Mouse (Mus musculus) CH12.LX (cell line): ENCODE measurements around the gene 6330409D20Rik. TPM values are rescaled to one million over a fixed set of nuclear protein-coding genes. Genes with fewer than 3 reads are reported as not detected.

Source experiments
- polyA plus RNA-seq: library from polyadenylated mRNA; unstranded; fragments of >175 nt; gene quantifications from 2 replicates; pipeline ENCODE4 v1.2.1, GENCODE M21; 2012; ENCODE audit warnings: low read depth; ENCODE audit not compliant: insufficient read length
- total RNA-seq, 2 experiments: library from RNA; depleted of rRNA; stranded (reverse); fragments of 300-350 nt in 1 of 2; fragments of >200 nt in 1 of 2; gene quantifications; 2 replicates each; pipeline ENCODE4 v1.2.3; 2012 to 2014

Gene 6330409D20Rik
- total and polyA plus RNA-seq, 3 experiments, result 0.46 TPM; not detected in 2

Other genes starting within 250 kb of the 6330409D20Rik start
- 3.8 and 5.1 TPM in 2 replicates for gene Fam102a, start 205.7 kb downstream of the 6330409D20Rik start, total RNA-seq (2012; rRNA removed)
- 1.3 and 1.7 TPM in 2 replicates for gene Fam102a, start 205.7 kb downstream of the 6330409D20Rik start, total RNA-seq (2014; rRNA removed)
- gene Fam102a, start 205.7 kb downstream of the 6330409D20Rik start, polyA plus RNA-seq, result 6.7 and 7.8 TPM in 2 replicates
- gene Dpm2, start 170.2 kb downstream of the 6330409D20Rik start, total RNA-seq (2012; rRNA removed), result 30.9 and 38.1 TPM in 2 replicates
- gene Dpm2, start 170.2 kb downstream of the 6330409D20Rik start, total RNA-seq (2014; rRNA removed), result 29.8 and 33.8 TPM in 2 replicates
- 63.6 and 65.7 TPM in 2 replicates for gene Dpm2, start 170.2 kb downstream of the 6330409D20Rik start, polyA plus RNA-seq
- gene Pip5kl1, start 166.2 kb downstream of the 6330409D20Rik start, total RNA-seq (2012; rRNA removed), result 0.64 and 1.3 TPM in 2 replicates
- gene Pip5kl1, start 166.2 kb downstream of the 6330409D20Rik start, total RNA-seq (2014; rRNA removed), result 0.28 TPM in 1 of 2 replicates, not detected in the other
- 0.57 and 0.82 TPM in 2 replicates for gene Pip5kl1, start 166.2 kb downstream of the 6330409D20Rik start, polyA plus RNA-seq
- gene 9430097D07Rik, start 165.3 kb downstream of the 6330409D20Rik start, total RNA-seq (2012; rRNA removed), result 0.13 TPM in 1 of 2 replicates, not detected in the other
- gene 9430097D07Rik, start 165.3 kb downstream of the 6330409D20Rik start, total RNA-seq (2014; rRNA removed), result not detected in 2 replicates
- not detected in 2 replicates for gene 9430097D07Rik, start 165.3 kb downstream of the 6330409D20Rik start, polyA plus RNA-seq
- 51.9 and 57.4 TPM in 2 replicates for gene St6galnac4, start 153.9 kb downstream of the 6330409D20Rik start, total RNA-seq (2012; rRNA removed)
- gene St6galnac4, start 153.9 kb downstream of the 6330409D20Rik start, total RNA-seq (2014; rRNA removed), result 45.9 and 58.3 TPM in 2 replicates
- 81.7 and 87.0 TPM in 2 replicates for gene St6galnac4, start 153.9 kb downstream of the 6330409D20Rik start, polyA plus RNA-seq
- 13.9 and 14.3 TPM in 2 replicates for gene St6galnac6, start 141.3 kb downstream of the 6330409D20Rik start, total RNA-seq (2012; rRNA removed)
- gene St6galnac6, start 141.3 kb downstream of the 6330409D20Rik start, total RNA-seq (2014; rRNA removed), result 12.9 and 13.2 TPM in 2 replicates
- gene St6galnac6, start 141.3 kb downstream of the 6330409D20Rik start, polyA plus RNA-seq, result 10.7 and 13.3 TPM in 2 replicates
- 2.9 and 3.9 TPM in 2 replicates for gene Ak1, start 119.3 kb downstream of the 6330409D20Rik start, total RNA-seq (2012; rRNA removed)
- gene Ak1, start 119.3 kb downstream of the 6330409D20Rik start, total RNA-seq (2014; rRNA removed), result 1.4 TPM in 2 replicates
- 1.5 and 2.8 TPM in 2 replicates for gene Ak1, start 119.3 kb downstream of the 6330409D20Rik start, polyA plus RNA-seq
- gene Eng, start 94.4 kb downstream of the 6330409D20Rik start, total RNA-seq (2012; rRNA removed), result 0.13 TPM in 2 replicates
- 0.08 TPM in 1 of 2 replicates, not detected in the other for gene Eng, start 94.4 kb downstream of the 6330409D20Rik start, total RNA-seq (2014; rRNA removed)
- gene Eng, start 94.4 kb downstream of the 6330409D20Rik start, polyA plus RNA-seq, result 0.44 and 0.47 TPM in 2 replicates
- gene Fpgs, start 36.9 kb downstream of the 6330409D20Rik start, total RNA-seq (2012; rRNA removed), result 31.8 and 34.1 TPM in 2 replicates
- gene Fpgs, start 36.9 kb downstream of the 6330409D20Rik start, total RNA-seq (2014; rRNA removed), result 37.9 and 41.8 TPM in 2 replicates
- 52.4 and 59.2 TPM in 2 replicates for gene Fpgs, start 36.9 kb downstream of the 6330409D20Rik start, polyA plus RNA-seq
- 41.7 and 45.2 TPM in 2 replicates for gene Cdk9, start 27.9 kb downstream of the 6330409D20Rik start, total RNA-seq (2012; rRNA removed)
- 72.1 and 73.7 TPM in 2 replicates for gene Cdk9, start 27.9 kb downstream of the 6330409D20Rik start, total RNA-seq (2014; rRNA removed)
- gene Cdk9, start 27.9 kb downstream of the 6330409D20Rik start, polyA plus RNA-seq, result 136 and 138 TPM in 2 replicates
- 10.2 and 11.1 TPM in 2 replicates for gene Sh2d3c, start 20.0 kb downstream of the 6330409D20Rik start, total RNA-seq (2012; rRNA removed)
- 4.8 and 5.1 TPM in 2 replicates for gene Sh2d3c, start 20.0 kb downstream of the 6330409D20Rik start, total RNA-seq (2014; rRNA removed)
- 22.0 and 25.8 TPM in 2 replicates for gene Sh2d3c, start 20.0 kb downstream of the 6330409D20Rik start, polyA plus RNA-seq
- 49.9 and 53.8 TPM in 2 replicates for gene Tor2a, start 16.2 kb upstream of the 6330409D20Rik start, total RNA-seq (2012; rRNA removed)
- gene Tor2a, start 16.2 kb upstream of the 6330409D20Rik start, total RNA-seq (2014; rRNA removed), result 37.5 and 41.4 TPM in 2 replicates
- 28.5 and 33.3 TPM in 2 replicates for gene Tor2a, start 16.2 kb upstream of the 6330409D20Rik start, polyA plus RNA-seq
- gene Ttc16, start 34.6 kb upstream of the 6330409D20Rik start, total RNA-seq (2012; rRNA removed), result 0.81 and 0.97 TPM in 2 replicates
- 0.11 TPM in 1 of 2 replicates, not detected in the other for gene Ttc16, start 34.6 kb upstream of the 6330409D20Rik start, total RNA-seq (2014; rRNA removed)
- 0.24 TPM in 1 of 2 replicates, not detected in the other for gene Ttc16, start 34.6 kb upstream of the 6330409D20Rik start, polyA plus RNA-seq
- 9.2 and 11.1 TPM in 2 replicates for gene Ptrh1, start 34.8 kb upstream of the 6330409D20Rik start, total RNA-seq (2012; rRNA removed)
- 1.4 and 1.7 TPM in 2 replicates for gene Ptrh1, start 34.8 kb upstream of the 6330409D20Rik start, total RNA-seq (2014; rRNA removed)
- gene Ptrh1, start 34.8 kb upstream of the 6330409D20Rik start, polyA plus RNA-seq, result 4.6 and 6.9 TPM in 2 replicates
- not detected in 2 replicates for gene Cfap157, start 43.4 kb upstream of the 6330409D20Rik start, total RNA-seq (2012; rRNA removed)
- not detected in 2 replicates for gene Cfap157, start 43.4 kb upstream of the 6330409D20Rik start, total RNA-seq (2014; rRNA removed)
- gene Cfap157, start 43.4 kb upstream of the 6330409D20Rik start, polyA plus RNA-seq, result 0.23 and 0.67 TPM in 2 replicates
- 1.4 and 2.5 TPM in 2 replicates for gene Stxbp1, start 106.2 kb upstream of the 6330409D20Rik start, total RNA-seq (2012; rRNA removed)
- 1.5 and 1.6 TPM in 2 replicates for gene Stxbp1, start 106.2 kb upstream of the 6330409D20Rik start, total RNA-seq (2014; rRNA removed)
- 8.3 and 10.4 TPM in 2 replicates for gene Stxbp1, start 106.2 kb upstream of the 6330409D20Rik start, polyA plus RNA-seq
- 0.55 and 0.80 TPM in 2 replicates for gene Fam129b, start 135.1 kb upstream of the 6330409D20Rik start, total RNA-seq (2012; rRNA removed)
- 0.19 and 0.26 TPM in 2 replicates for gene Fam129b, start 135.1 kb upstream of the 6330409D20Rik start, total RNA-seq (2014; rRNA removed)
- 0.49 and 0.50 TPM in 2 replicates for gene Fam129b, start 135.1 kb upstream of the 6330409D20Rik start, polyA plus RNA-seq
- 2,275 and 2,528 TPM in 2 replicates for gene Rpl12, start 220.5 kb upstream of the 6330409D20Rik start, total RNA-seq (2012; rRNA removed)
- gene Rpl12, start 220.5 kb upstream of the 6330409D20Rik start, total RNA-seq (2014; rRNA removed), result 1,298 and 1,607 TPM in 2 replicates
- 87.8 and 91.3 TPM in 2 replicates for gene Rpl12, start 220.5 kb upstream of the 6330409D20Rik start, polyA plus RNA-seq
- gene Lrsam1, start 220.6 kb upstream of the 6330409D20Rik start, total RNA-seq (2012; rRNA removed), result 9.5 and 10.2 TPM in 2 replicates
- gene Lrsam1, start 220.6 kb upstream of the 6330409D20Rik start, total RNA-seq (2014; rRNA removed), result 4.6 and 5.0 TPM in 2 replicates
- 4.7 and 5.4 TPM in 2 replicates for gene Lrsam1, start 220.6 kb upstream of the 6330409D20Rik start, polyA plus RNA-seq
- gene Slc2a8, start 241.1 kb upstream of the 6330409D20Rik start, total RNA-seq (2012; rRNA removed), result 3.8 and 5.6 TPM in 2 replicates
- gene Slc2a8, start 241.1 kb upstream of the 6330409D20Rik start, total RNA-seq (2014; rRNA removed), result 0.95 and 1.3 TPM in 2 replicates
- gene Slc2a8, start 241.1 kb upstream of the 6330409D20Rik start, polyA plus RNA-seq, result 0.90 and 1.1 TPM in 2 replicates